Mouse (Mus musculus) liver, adult 2 months (tissue): Measurements from ENCODE around the gene Kif7. TPM values are rescaled to one million over a fixed set of nuclear protein-coding genes. Genes with fewer than 3 reads are reported as not detected.

ENCODE experiments used
- DNase-seq: peaks from one replicate; pipeline ENCODE4 v3.0.0-alpha.2; 2011; ENCODE audit warnings: low read depth, low spot score; ENCODE audit errors: extremely low read depth
- H3K27ac ChIP-seq: fragments of 200-500 bp; replicated peaks from 2 replicates; pipeline ENCODE4 v1.5.1; 2012; ENCODE audit warnings: low read depth, mild to moderate bottlenecking, control low read depth, inconsistent platforms, low read length; ENCODE audit not compliant: insufficient read depth
- H3K27me3 ChIP-seq: fragments of 200-500 bp; 2 replicates; pipeline ENCODE4 v1.6.1; 2012; ENCODE audit warnings: mild to moderate bottlenecking, moderate library complexity, low read length, inconsistent platforms; ENCODE audit not compliant: control insufficient read depth, insufficient read depth
- H3K36me3 ChIP-seq: fragments of 200-500 bp; 2 replicates; pipeline ENCODE4 v1.6.1; 2012; ENCODE audit warnings: low read length, inconsistent platforms; ENCODE audit not compliant: control insufficient read depth, insufficient read depth
- H3K4me1 ChIP-seq: fragments of 200-500 bp; 2 replicates; pipeline ENCODE4 v1.6.1; 2011; ENCODE audit warnings: low read length; ENCODE audit not compliant: control insufficient read depth, insufficient read depth
- H3K4me3 ChIP-seq: fragments of 200-500 bp; 2 replicates; pipeline ENCODE4 v1.5.1; 2011; ENCODE audit warnings: low read depth, mild to moderate bottlenecking, control low read depth, low read length, moderate library complexity; ENCODE audit not compliant: insufficient read depth
- H3K79me2 ChIP-seq: fragments of 200-500 bp; 2 replicates; pipeline ENCODE4 v1.6.1; 2012; ENCODE audit warnings: inconsistent platforms, mild to moderate bottlenecking, low read length, moderate library complexity; ENCODE audit not compliant: control insufficient read depth, insufficient read depth
- H3K9ac ChIP-seq: fragments of 200-500 bp; 2 replicates; pipeline ENCODE4 v1.6.1; 2012; ENCODE audit warnings: low read depth, mild to moderate bottlenecking, control low read depth, inconsistent platforms, low read length
- CTCF ChIP-seq: fragments of 200-500 bp; IDR thresholded peaks from 2 replicates; pipeline ENCODE4 v1.5.1; 2011; ENCODE audit warnings: low read depth, low read length, control low read depth
- POLR2A ChIP-seq: fragments of 200-500 bp; IDR thresholded peaks from 2 replicates; pipeline ENCODE4 v1.6.1; 2011; ENCODE audit warnings: low read length, control low read depth; ENCODE audit not compliant: insufficient read depth; ENCODE audit errors: extremely low read depth
- WGBS: fragments of 180-500 bp; shearing (Covaris S2); methylation state at CpG from one replicate; pipeline ENCODE4 v1.1.7; 2018; 5-methylcytosine and 5-hydroxymethylcytosine counted together
- polyA plus RNA-seq: library from polyadenylated mRNA; depleted of rRNA; stranded (reverse); fragments of >200 nt; gene quantifications from 2 replicates; pipeline ENCODE4 v1.2.3, GENCODE M21; 2012
- total RNA-seq: library from RNA; depleted of rRNA; stranded (reverse); fragments of >200 nt; gene quantifications from 2 replicates; pipeline ENCODE4 v1.2.3, GENCODE M21; 2014

The Kif7 gene
- total and polyA plus RNA-seq, 2 experiments: 0.21 to 0.37 TPM

- Histone ChIP-seq H3K36me3 (no peaks in the 10 kb centered on the region), H3K9ac (no peak overlapping the region), H3K4me1 (peaks cover 8% of the 10 kb centered on the region), H3K27me3 (no peaks in the 10 kb centered on the region), H3K4me3 (no peak overlapping the region), H3K27ac (no peak overlapping the region), H3K79me2 (no peaks in the 10 kb centered on the region)
- peak; percentile 56 for TF ChIP-seq CTCF
- TF ChIP-seq POLR2A: no peak
- 68% methylated on average over 11 of the region's 11 CpGs for WGBS
- DNase-seq: no peak
These were observed 14.3 kb upstream of the Kif7 start for GRCm38 (mm10) chr7:79729743-79730370.

GRCm38 (mm10) chr7:79729169-79729568, 13.6 kb upstream of the Kif7 start:
- WGBS: 8% methylated on average over 8 of the region's 8 CpGs
- Histone ChIP-seq H3K36me3 (no peaks in the 10 kb centered on the region), H3K79me2 (no peaks in the 10 kb centered on the region), H3K27me3 (no peaks in the 10 kb centered on the region), H3K27ac (no peak overlapping the region), H3K4me3 (no peak overlapping the region), H3K9ac (no peak overlapping the region), H3K4me1 (peaks cover 3% of the 10 kb centered on the region; the same call in 1 of the 2 replicates)
- no peak for TF ChIP-seq POLR2A
- TF ChIP-seq CTCF: peak; percentile 94
- DNase-seq: no peak

- TF ChIP-seq POLR2A: no peak
- peak; percentile 86 for TF ChIP-seq CTCF
- H3K27ac ChIP-seq: no peak overlapping the region
- H3K36me3 ChIP-seq: no peaks in the 10 kb centered on the region
- no peak overlapping the region for H3K9ac ChIP-seq
- no peak overlapping the region for H3K4me3 ChIP-seq
- WGBS: 29% methylated on average over 6 of the region's 6 CpGs
- H3K4me1 ChIP-seq: no peaks in the 10 kb centered on the region
- H3K27me3 ChIP-seq: no peaks in the 10 kb centered on the region
- no peaks in the 10 kb centered on the region for H3K79me2 ChIP-seq
- no peak for DNase-seq
These were observed 12.7 kb upstream of the Kif7 start for GRCm38 (mm10) chr7:79728219-79728618.

- no peaks in the 10 kb centered on the region for H3K4me1 ChIP-seq
- H3K27me3 ChIP-seq: no peaks in the 10 kb centered on the region
- H3K27ac ChIP-seq: no peak overlapping the region
- TF ChIP-seq CTCF (peak; percentile 92), POLR2A (no peak)
- 11% methylated on average over 2 of the region's 2 CpGs for WGBS
- no peaks in the 10 kb centered on the region for H3K36me3 ChIP-seq
- H3K79me2 ChIP-seq: no peaks in the 10 kb centered on the region
- no peak overlapping the region for H3K9ac ChIP-seq
- H3K4me3 ChIP-seq: no peak overlapping the region
- no peak for DNase-seq
These were observed 11.6 kb upstream of the Kif7 start for GRCm38 (mm10) chr7:79727091-79727490.

GRCm38 (mm10) chr7:79721386-79721977, 6.0 kb upstream of the Kif7 start:
- TF ChIP-seq CTCF: no peak
- no peak for TF ChIP-seq POLR2A
- DNase-seq: no peak
- Histone ChIP-seq H3K27ac (no peak overlapping the region), H3K27me3 (no peaks in the 10 kb centered on the region), H3K4me1 (no peaks in the 10 kb centered on the region), H3K4me3 (peak overlapping the region; percentile 52), H3K9ac (peak overlapping the region; percentile 48), H3K36me3 (no peaks in the 10 kb centered on the region), H3K79me2 (no peaks in the 10 kb centered on the region)
- 1% methylated on average over 48 of the region's 48 CpGs for WGBS

GRCm38 (mm10) chr7:79710831-79711230, 4.7 kb downstream of the Kif7 start:
- Histone ChIP-seq H3K27ac (no peak overlapping the region), H3K4me1 (no peaks in the 10 kb centered on the region), H3K36me3 (no peaks in the 10 kb centered on the region), H3K27me3 (0 out of 2 replicates have a peak, but pooled peaks cover 4% of the 10 kb centered on the region), H3K79me2 (no peaks in the 10 kb centered on the region), H3K9ac (no peak overlapping the region), H3K4me3 (no peak overlapping the region)
- no peak for DNase-seq
- 64% methylated on average over 17 of the region's 17 CpGs for WGBS
- no peak for TF ChIP-seq CTCF
- no peak for TF ChIP-seq POLR2A
